Mouse (Mus musculus): Measurements from ENCODE around the gene Mamdc2. TPM values are rescaled to one million over a fixed set of nuclear protein-coding genes. Genes with fewer than 3 reads are reported as not detected.

Mamdc2 gene
- polyA plus RNA-seq, 1 experiment from 2014 or later: 2.7 TPM

GRCm38 (mm10) chr19:23332883-23333282 lies 115.4 kb downstream of the Mamdc2 start:
- H3K36me3 ChIP-seq (ENCODE audit: control insufficient read depth, insufficient read depth, low read length): no peaks in the 10 kb centered on the region
- no peaks in the 10 kb centered on the region for H3K27me3 ChIP-seq (replicated peaks; ENCODE audit: control insufficient read depth, insufficient read depth, low read length)
- no peaks in the 10 kb centered on the region for H3K4me1 ChIP-seq (replicated peaks; ENCODE audit: control insufficient read depth, insufficient read depth, low read length)
- no peak overlapping the region for H3K27ac ChIP-seq (ENCODE audit: low read depth)
- WGBS: 100% methylated on average over 1 of the region's 1 CpGs
- H3K9ac ChIP-seq (ENCODE audit: low read length): no peak overlapping the region
- ATAC-seq (replicated peaks; ENCODE audit: low FRiP score, low TSS enrichment, low read depth): no peak
- no peak overlapping the region for H3K4me2 ChIP-seq (ENCODE audit: low read length)
- no peaks in the 10 kb centered on the region for H3K9me3 ChIP-seq (ENCODE audit: control insufficient read depth, low read length)
- no peak overlapping the region for H3K4me3 ChIP-seq (ENCODE audit: low read depth, low read length)
- DNase-seq (ENCODE audit: low spot score): no peak

DNA sequence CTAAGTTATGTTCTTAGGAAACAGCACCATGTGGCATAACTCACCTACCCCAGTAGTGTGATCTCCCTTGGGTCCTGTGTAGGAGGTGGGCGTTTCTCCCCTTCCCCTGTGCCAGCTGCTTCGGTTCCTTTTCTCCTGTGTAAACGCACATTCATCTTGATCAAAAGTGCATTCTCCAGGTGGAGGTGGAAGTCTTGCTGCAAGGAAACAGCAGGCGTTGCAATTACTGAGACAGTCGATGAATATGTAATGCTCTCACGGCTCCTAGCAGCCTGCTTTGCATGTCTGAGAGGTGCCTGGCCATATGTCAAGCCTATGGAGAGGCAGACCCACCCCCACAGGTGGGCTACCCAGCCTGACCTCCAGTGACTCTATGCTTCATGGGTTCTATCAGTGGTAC lies 117.4 kb downstream of the Mamdc2 start:
- Histone ChIP-seq H3K4me1 (replicated peaks; ENCODE audit: control insufficient read depth, insufficient read depth, low read length) (no peaks in the 10 kb centered on the region), H3K9me3 (ENCODE audit: control insufficient read depth, low read length) (no peaks in the 10 kb centered on the region), H3K36me3 (ENCODE audit: control insufficient read depth, insufficient read depth, low read length) (no peaks in the 10 kb centered on the region), H3K9ac (ENCODE audit: low read length) (no peak overlapping the region), H3K27ac (ENCODE audit: low read depth) (no peak overlapping the region), H3K4me2 (ENCODE audit: low read length) (no peak overlapping the region), H3K27me3 (replicated peaks; ENCODE audit: control insufficient read depth, insufficient read depth, low read length) (no peaks in the 10 kb centered on the region), H3K4me3 (ENCODE audit: low read depth, low read length) (no peak overlapping the region)
- WGBS: 25% methylated on average over 6 of the region's 6 CpGs
- ATAC-seq (replicated peaks; ENCODE audit: low FRiP score, low TSS enrichment, low read depth): no peak
- no peak for DNase-seq (ENCODE audit: low spot score)

DNA sequence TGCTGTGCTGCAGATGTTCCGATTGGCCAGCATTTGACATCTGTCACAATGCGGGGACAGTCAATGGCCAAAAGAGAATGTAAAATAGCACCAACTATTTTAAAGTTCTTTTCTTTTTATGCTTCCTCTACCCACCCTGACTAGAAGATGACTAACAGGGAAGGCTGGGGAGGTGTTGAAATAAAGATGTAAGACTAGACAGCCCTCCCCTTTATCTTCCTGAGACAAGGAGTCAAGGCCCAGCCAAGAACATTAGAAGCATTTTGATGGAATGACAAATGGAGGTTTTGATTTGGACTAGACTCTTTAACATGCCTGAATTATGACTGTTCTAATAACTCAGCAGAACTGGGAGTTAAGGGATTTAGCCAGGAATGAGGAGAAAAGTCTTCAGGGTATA lies 118.9 kb downstream of the Mamdc2 start:
- WGBS: 96% methylated on average over 2 of the region's 2 CpGs
- DNase-seq (ENCODE audit: low spot score) (no peak), ATAC-seq (replicated peaks; ENCODE audit: low FRiP score, low TSS enrichment, low read depth) (no peak)
- Histone ChIP-seq H3K36me3 (ENCODE audit: control insufficient read depth, insufficient read depth, low read length) (no peaks in the 10 kb centered on the region), H3K4me2 (ENCODE audit: low read length) (no peak overlapping the region), H3K4me1 (replicated peaks; ENCODE audit: control insufficient read depth, insufficient read depth, low read length) (no peaks in the 10 kb centered on the region), H3K27ac (ENCODE audit: low read depth) (no peak overlapping the region), H3K27me3 (replicated peaks; ENCODE audit: control insufficient read depth, insufficient read depth, low read length) (no peaks in the 10 kb centered on the region), H3K4me3 (ENCODE audit: low read depth, low read length) (no peak overlapping the region), H3K9ac (ENCODE audit: low read length) (no peak overlapping the region), H3K9me3 (ENCODE audit: control insufficient read depth, low read length) (no peaks in the 10 kb centered on the region)

- WGBS: 93% methylated on average over 3 of the region's 3 CpGs
- no peaks in the 10 kb centered on the region for H3K27me3 ChIP-seq (replicated peaks; ENCODE audit: control insufficient read depth, insufficient read depth, low read length)
- H3K36me3 ChIP-seq (ENCODE audit: control insufficient read depth, insufficient read depth, low read length): no peaks in the 10 kb centered on the region
- ATAC-seq (replicated peaks; ENCODE audit: low FRiP score, low TSS enrichment, low read depth) (no peak), DNase-seq (ENCODE audit: low spot score) (no peak)
- no peaks in the 10 kb centered on the region for H3K4me1 ChIP-seq (replicated peaks; ENCODE audit: control insufficient read depth, insufficient read depth, low read length)
- H3K9me3 ChIP-seq (ENCODE audit: control insufficient read depth, low read length): no peaks in the 10 kb centered on the region
- no peak overlapping the region for H3K4me2 ChIP-seq (ENCODE audit: low read length)
- H3K9ac ChIP-seq (ENCODE audit: low read length): no peak overlapping the region
- no peak overlapping the region for H3K27ac ChIP-seq (ENCODE audit: low read depth)
- no peak overlapping the region for H3K4me3 ChIP-seq (ENCODE audit: low read depth, low read length)
Measured at GRCm38 (mm10) chr19:23327056-23327640, 121.1 kb downstream of the Mamdc2 start.

GRCm38 (mm10) chr19:23323107-23323506 lies 125.1 kb downstream of the Mamdc2 start:
- H3K4me2 ChIP-seq (ENCODE audit: low read length): no peak overlapping the region
- no peaks in the 10 kb centered on the region for H3K27me3 ChIP-seq (replicated peaks; ENCODE audit: control insufficient read depth, insufficient read depth, low read length)
- H3K4me1 ChIP-seq (replicated peaks; ENCODE audit: control insufficient read depth, insufficient read depth, low read length): no peaks in the 10 kb centered on the region
- no peak for DNase-seq (ENCODE audit: low spot score)
- H3K9me3 ChIP-seq (ENCODE audit: control insufficient read depth, low read length): no peaks in the 10 kb centered on the region
- H3K36me3 ChIP-seq (ENCODE audit: control insufficient read depth, insufficient read depth, low read length): no peaks in the 10 kb centered on the region
- H3K4me3 ChIP-seq (ENCODE audit: low read depth, low read length): no peak overlapping the region
- ATAC-seq (replicated peaks; ENCODE audit: low FRiP score, low TSS enrichment, low read depth): no peak
- no peak overlapping the region for H3K9ac ChIP-seq (ENCODE audit: low read length)
- WGBS: 67% methylated on average over 3 of the region's 3 CpGs
- no peak overlapping the region for H3K27ac ChIP-seq (ENCODE audit: low read depth)

GRCm38 (mm10) chr19:23317989-23318358 lies 130.3 kb downstream of the Mamdc2 start:
- Histone ChIP-seq H3K4me1 (replicated peaks; ENCODE audit: control insufficient read depth, insufficient read depth, low read length) (no peaks in the 10 kb centered on the region), H3K9ac (ENCODE audit: low read length) (no peak overlapping the region), H3K27ac (ENCODE audit: low read depth) (no peak overlapping the region), H3K9me3 (ENCODE audit: control insufficient read depth, low read length) (no peaks in the 10 kb centered on the region), H3K4me2 (ENCODE audit: low read length) (no peak overlapping the region), H3K27me3 (replicated peaks; ENCODE audit: control insufficient read depth, insufficient read depth, low read length) (no peaks in the 10 kb centered on the region), H3K4me3 (ENCODE audit: low read depth, low read length) (no peak overlapping the region), H3K36me3 (ENCODE audit: control insufficient read depth, insufficient read depth, low read length) (no peaks in the 10 kb centered on the region)
- DNase-seq (ENCODE audit: low spot score) (no peak), ATAC-seq (replicated peaks; ENCODE audit: low FRiP score, low TSS enrichment, low read depth) (no peak)
- 87% methylated on average over 5 of the region's 5 CpGs for WGBS

DNA sequence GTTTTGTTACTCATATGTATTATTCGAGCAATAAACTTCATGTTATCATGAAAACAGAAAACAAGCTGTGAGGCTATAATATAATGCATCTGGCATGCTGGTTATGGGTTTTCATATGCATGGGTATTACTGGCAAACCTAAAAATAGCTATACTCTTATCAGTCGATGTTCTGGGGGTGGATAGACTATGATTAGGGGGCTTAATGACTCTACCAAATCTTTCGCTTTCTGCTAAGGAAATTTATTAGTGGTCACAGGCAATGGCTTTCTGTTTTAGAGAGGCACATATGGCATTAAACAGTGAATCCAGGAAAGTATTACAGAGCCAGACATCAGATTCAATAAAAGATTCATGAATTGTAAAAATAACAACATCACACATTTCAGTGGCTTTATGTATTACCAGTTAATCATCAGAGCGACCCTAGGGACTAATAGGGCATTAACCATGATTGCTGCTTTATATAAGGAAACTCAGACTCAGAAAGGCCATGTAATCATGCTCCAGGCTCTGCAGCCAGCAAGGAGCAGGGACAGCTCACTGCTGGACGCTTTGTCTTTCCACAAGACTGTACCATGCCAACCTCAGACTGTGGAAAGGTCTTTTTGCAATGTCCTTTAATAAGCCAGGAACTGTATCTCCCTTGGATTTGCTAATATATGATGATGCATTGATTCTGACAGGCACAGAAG lies 130.8 kb downstream of the Mamdc2 start:
- no peak for DNase-seq (ENCODE audit: low spot score)

DNA sequence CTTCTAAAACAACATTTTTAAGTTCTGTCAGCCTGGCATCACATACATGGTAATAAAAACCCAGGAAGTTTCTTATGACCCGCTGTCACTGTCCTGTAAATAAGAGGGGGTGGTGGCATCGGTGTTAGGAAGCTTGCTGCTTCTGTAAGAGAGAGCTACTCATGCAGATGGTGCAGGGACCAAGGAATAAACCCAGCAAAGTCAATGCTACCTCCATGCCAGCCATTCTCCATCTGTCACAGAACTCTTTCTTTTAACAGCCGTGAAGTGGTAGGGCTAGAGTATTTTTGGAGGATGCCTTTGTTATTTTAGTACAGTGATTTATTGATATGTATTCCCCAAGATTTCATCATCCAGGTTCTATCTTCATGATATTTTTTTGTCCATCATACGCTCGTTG lies 131.4 kb downstream of the Mamdc2 start:
- Histone ChIP-seq H3K27me3 (replicated peaks; ENCODE audit: control insufficient read depth, insufficient read depth, low read length) (no peaks in the 10 kb centered on the region), H3K27ac (ENCODE audit: low read depth) (no peak overlapping the region), H3K4me1 (replicated peaks; ENCODE audit: control insufficient read depth, insufficient read depth, low read length) (no peaks in the 10 kb centered on the region), H3K36me3 (ENCODE audit: control insufficient read depth, insufficient read depth, low read length) (no peaks in the 10 kb centered on the region), H3K9me3 (ENCODE audit: control insufficient read depth, low read length) (no peaks in the 10 kb centered on the region), H3K9ac (ENCODE audit: low read length) (no peak overlapping the region), H3K4me2 (ENCODE audit: low read length) (no peak overlapping the region), H3K4me3 (ENCODE audit: low read depth, low read length) (no peak overlapping the region)
- ATAC-seq (replicated peaks; ENCODE audit: low FRiP score, low TSS enrichment, low read depth): no peak
- DNase-seq (ENCODE audit: low spot score): no peak
- WGBS: 82% methylated on average over 5 of the region's 5 CpGs

More for the DNA sequence above, 130.8 kb downstream of the Mamdc2 start:
- Histone ChIP-seq H3K4me1 (replicated peaks; ENCODE audit: control insufficient read depth, insufficient read depth, low read length) (no peaks in the 10 kb centered on the region), H3K4me3 (ENCODE audit: low read depth, low read length) (no peak overlapping the region), H3K27ac (ENCODE audit: low read depth) (no peak overlapping the region), H3K27me3 (replicated peaks; ENCODE audit: control insufficient read depth, insufficient read depth, low read length) (no peaks in the 10 kb centered on the region), H3K4me2 (ENCODE audit: low read length) (no peak overlapping the region), H3K36me3 (ENCODE audit: control insufficient read depth, insufficient read depth, low read length) (no peaks in the 10 kb centered on the region), H3K9ac (ENCODE audit: low read length) (no peak overlapping the region), H3K9me3 (ENCODE audit: control insufficient read depth, low read length) (no peaks in the 10 kb centered on the region)
- 70% methylated on average over 5 of the region's 5 CpGs for WGBS
- ATAC-seq (replicated peaks; ENCODE audit: low FRiP score, low TSS enrichment, low read depth): no peak

DNA sequence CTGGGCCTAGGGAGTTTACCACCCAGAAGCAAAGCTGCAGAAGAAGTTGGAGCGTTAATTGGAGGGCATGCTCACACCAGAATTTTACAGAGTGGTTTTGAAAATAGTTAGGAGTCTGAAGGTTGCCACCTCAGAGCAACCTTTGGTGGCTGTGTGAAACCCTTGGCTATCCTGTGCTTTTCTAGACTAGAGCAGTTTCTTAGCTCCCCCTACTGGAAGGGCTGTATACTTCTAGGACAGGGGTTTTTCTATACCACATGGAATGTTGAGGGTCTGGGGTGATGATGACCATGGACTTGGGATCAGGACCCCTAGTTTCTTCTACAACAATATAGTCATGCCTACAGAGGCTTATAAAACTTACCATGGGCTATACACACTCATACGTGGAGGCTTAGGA lies 138.3 kb downstream of the Mamdc2 start:
- Histone ChIP-seq H3K36me3 (ENCODE audit: control insufficient read depth, insufficient read depth, low read length) (no peaks in the 10 kb centered on the region), H3K4me2 (ENCODE audit: low read length) (no peak overlapping the region), H3K4me3 (ENCODE audit: low read depth, low read length) (no peak overlapping the region), H3K27me3 (replicated peaks; ENCODE audit: control insufficient read depth, insufficient read depth, low read length) (no peaks in the 10 kb centered on the region), H3K9me3 (ENCODE audit: control insufficient read depth, low read length) (no peaks in the 10 kb centered on the region), H3K9ac (ENCODE audit: low read length) (no peak overlapping the region), H3K27ac (ENCODE audit: low read depth) (no peak overlapping the region), H3K4me1 (replicated peaks; ENCODE audit: control insufficient read depth, insufficient read depth, low read length) (no peaks in the 10 kb centered on the region)
- no peak for DNase-seq (ENCODE audit: low spot score)
- WGBS: 78% methylated on average over 2 of the region's 2 CpGs
- no peak for ATAC-seq (replicated peaks; ENCODE audit: low FRiP score, low TSS enrichment, low read depth)
